In the genomic region with DNA sequence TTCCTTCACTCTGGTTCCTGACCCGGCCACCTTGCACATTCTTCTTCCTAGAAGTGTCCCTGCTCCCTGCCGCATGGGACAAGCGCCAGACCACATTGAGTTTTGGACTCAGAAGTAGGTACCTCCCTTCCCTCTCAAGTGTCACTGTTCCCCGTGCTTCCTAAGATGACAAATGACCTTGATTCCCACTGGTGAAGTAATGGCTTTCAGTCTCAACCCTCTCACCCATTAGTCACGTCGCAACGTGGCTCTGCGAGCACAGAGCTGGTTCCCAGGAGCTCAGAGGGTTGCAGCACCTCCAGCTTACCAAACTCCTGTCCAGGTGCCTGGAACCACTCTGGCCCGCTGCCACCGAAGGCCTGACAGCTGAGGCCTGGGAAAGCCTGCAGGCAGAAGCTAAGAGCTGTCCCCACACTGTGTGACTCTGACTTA, we compare ENCODE assay signal across 10 mouse cellular contexts. TPM values are rescaled to one million over a fixed set of nuclear protein-coding genes. Genes with fewer than 3 reads are reported as not detected.
DNase-seq lines count a peak whose midpoint lies in the region; TF ChIP-seq lines count a peak whose summit lies in the region.
"Had no signal": no experiment of that assay in that cellular context is flagged by ENCODE, and none has a peak within 500 bp of the region (broad histone marks: within the 10 kb centered on the region; RNA-seq: fewer than 3 reads in every experiment).

No protein-coding gene starts in this region.

- intact Hi-C loops in heart, adult 2 months (cut with DNase I) = loop anchor here (2.0 kb wide), 1 partner anchor 17 kb away; no protein-coding TSS in a partner anchor

- peak; percentile 43 to 47 for DNase-seq in heart, adult 2 months
- DNase-seq in heart, adult 8-10 months (ENCODE audit: low spot score) = no peak
- peak; percentile 61 for DNase-seq in kidney, adult 8-10 months
- peak; percentile 49 to 67 for DNase-seq in lung, postnatal 4 days
- no peak for DNase-seq in layer of hippocampus, adult 9-10 months (ENCODE audit: low spot score)
- DNase-seq in urinary bladder, postnatal 25 days (ENCODE audit: low spot score) = no peak
- DNase-seq in left cerebral cortex, adult 9 months (ENCODE audit: low spot score in 2 of 2) = no peak
- DNase-seq: liver, embryonic 13.5 days had no signal

- peaks cover 21% of the 10 kb centered on the region for H3K4me1 ChIP-seq in heart, adult 2 months (ENCODE audit: control insufficient read depth, insufficient read depth, low read length)
- peaks cover 22% of the 10 kb centered on the region for H3K4me1 ChIP-seq in brown adipose tissue, adult 24 weeks (ENCODE audit: control insufficient read depth, insufficient read depth, insufficient read length, low read length)

- no peak overlapping the region for H3K27ac ChIP-seq in heart, adult 2 months
- peak overlapping the region; percentile 11; the same call in 1 of the 2 replicates for H3K27ac ChIP-seq in brown adipose tissue, adult 24 weeks (replicated peaks; ENCODE audit: low read depth, low read length)
- H3K27ac ChIP-seq: embryonic facial prominence, embryonic 15.5 days; liver, embryonic 13.5 days had no signal

- 56% methylated on average over 10 of the region's 10 CpGs for WGBS in heart, adult 2 months

- H3K4me3 ChIP-seq in heart, adult 2 months = no peak overlapping the region
- H3K4me3 ChIP-seq in brown adipose tissue, adult 24 weeks (ENCODE audit: insufficient read depth, low read depth, low read length) = no peak overlapping the region
- H3K4me3 ChIP-seq: embryonic facial prominence, embryonic 15.5 days; liver, embryonic 13.5 days had no signal

- TF ChIP-seq EP300 in heart, adult 2 months (IDR thresholded peaks at IDR 0.05; ENCODE audit: insufficient read depth, low read depth, low read length) = no peak

- H3K9ac ChIP-seq in heart, adult 2 months (ENCODE audit: low read depth, low read length) = no peak overlapping the region
- H3K9ac ChIP-seq: embryonic facial prominence, embryonic 15.5 days; liver, embryonic 13.5 days had no signal

- TF ChIP-seq CTCF in heart, adult 2 months (IDR thresholded peaks at IDR 0.05) = no peak

- H3K79me2 ChIP-seq in heart, adult 2 months (replicated peaks; ENCODE audit: control insufficient read depth, insufficient read depth, low read length) = no peaks in the 10 kb centered on the region

- H3K27me3 ChIP-seq in heart, adult 2 months (ENCODE audit: control insufficient read depth, insufficient read depth, low read length) = no peaks in the 10 kb centered on the region
- H3K27me3 ChIP-seq: embryonic facial prominence, embryonic 15.5 days; liver, embryonic 13.5 days had no signal

- no peak for TF ChIP-seq POLR2A in heart, adult 2 months (IDR thresholded peaks at IDR 0.05; ENCODE audit: insufficient read depth, low read depth, low read length)

- no peaks in the 10 kb centered on the region for H3K36me3 ChIP-seq in heart, adult 2 months (ENCODE audit: control insufficient read depth, insufficient read depth, low read length)
- H3K36me3 ChIP-seq: embryonic facial prominence, embryonic 15.5 days; liver, embryonic 13.5 days had no signal

RNA-seq across cellular contexts. Expression of a gene that starts 36.3 kb away (rescaled TPM):
- total RNA-seq in heart, adult 2 months (2021) = 10 to 100 TPM; 70.1 to 96.2 TPM
- polyA plus RNA-seq in heart, adult 2 months (2012; rRNA removed) = 67.8 and 195 TPM in 2 replicates
- 100 to 1,000 TPM in 1 of 4 experiments, 10 to 100 TPM in 3; 82.0 to 104 (median 91.0) TPM for total RNA-seq in heart, adult 8-10 months (2022)
- 149 and 242 TPM in 2 replicates for polyA plus RNA-seq in brown adipose tissue, adult 24 weeks (2012; ENCODE audit: insufficient read depth, insufficient read length, missing spikeins)

Comparison
In these comparisons a context has a peak if more than half of its experiments do, and no peak if none do; other contexts are left out.
1. DNase-seq: peak in heart, adult 2 months (2 of 2), kidney, adult 8-10 months (2 of 2) and lung, postnatal 4 days (2 of 2); none in heart, adult 8-10 months (single experiment), layer of hippocampus, adult 9-10 months (single experiment), urinary bladder, postnatal 25 days (single experiment) and left cerebral cortex, adult 9 months (0 of 2).